Mouse (Mus musculus): ENCODE measurements around the gene Dolpp1.
A peak's percentile ranks its signal among the peaks of the same experiment; 100 is the strongest.

The Dolpp1 gene

DNA sequence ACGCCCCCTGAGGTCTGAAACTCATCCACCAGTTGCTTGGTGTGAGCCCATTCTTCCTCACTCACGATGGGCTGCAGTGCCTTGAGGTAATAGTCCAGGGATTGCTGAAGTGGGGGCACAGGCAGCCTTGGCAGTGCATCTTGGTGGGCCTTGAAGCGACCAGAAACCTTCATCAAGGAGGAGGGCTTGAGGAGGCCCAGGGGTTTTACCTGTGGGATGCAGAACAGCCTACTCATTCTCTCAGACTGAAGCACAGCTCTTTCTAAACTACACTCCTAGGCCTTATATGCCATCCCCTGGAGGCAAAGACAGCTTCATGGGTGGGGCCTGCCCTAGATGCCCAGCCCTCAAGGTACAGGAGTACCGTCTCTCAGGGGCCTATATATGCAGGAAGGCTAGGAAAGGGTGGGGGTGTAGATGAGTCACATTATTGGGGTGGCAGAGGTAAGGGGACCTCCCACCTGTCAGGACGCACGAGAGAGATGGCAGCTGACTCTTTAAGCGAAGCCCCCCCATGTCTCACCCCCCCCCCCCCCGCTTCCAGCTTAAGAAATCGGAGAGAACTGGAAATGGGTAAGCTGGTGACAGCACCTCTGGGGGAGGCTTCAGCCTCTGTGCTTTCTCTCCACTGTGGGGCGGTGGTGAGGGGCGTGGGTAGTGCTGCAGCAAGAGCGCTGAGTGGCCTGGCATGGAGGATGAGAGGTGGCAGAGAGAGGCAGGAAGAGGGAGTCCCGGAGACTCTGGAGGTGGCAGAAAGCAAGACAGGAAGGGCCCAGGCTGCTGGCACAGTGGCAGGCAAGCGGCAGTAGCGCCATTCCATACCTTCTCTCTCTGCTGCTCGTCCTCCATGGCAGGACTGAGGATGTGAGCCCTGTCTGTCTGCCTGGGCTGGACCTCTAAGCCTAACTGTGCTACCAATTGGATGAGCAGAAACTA lies 21.3 kb downstream of the Dolpp1 start:
- DNase-seq, result peak; percentile 66

DNA sequence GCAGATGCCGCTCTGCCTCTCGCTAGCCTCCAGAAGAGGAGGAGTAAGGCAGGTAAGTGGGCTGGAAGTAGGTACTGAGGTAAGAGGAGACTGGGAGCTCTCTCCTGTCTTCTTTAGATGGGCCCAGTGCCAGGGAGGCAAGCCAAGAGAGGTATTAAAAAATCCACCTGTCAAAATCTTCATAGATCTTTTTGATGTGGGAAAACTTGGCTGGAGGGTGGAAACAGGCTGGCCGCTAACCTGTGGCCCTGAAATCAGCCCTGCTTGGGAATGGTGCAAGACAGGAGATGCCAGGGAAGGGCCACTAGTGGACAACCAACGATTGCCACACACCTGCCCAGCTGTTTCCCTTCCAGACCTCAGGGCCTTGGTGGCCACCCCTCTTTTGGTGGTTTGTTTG lies 22.0 kb downstream of the Dolpp1 start:
- peak; percentile 73 for DNase-seq

GRCm38 (mm10) chr2:30414681-30415080 lies 22.6 kb downstream of the Dolpp1 start:
- DNase-seq, result peak; percentile 66

- DNase-seq, result peak; percentile 97
Observed at GRCm38 (mm10) chr2:30415157-30415935, 23.3 kb downstream of the Dolpp1 start, which contains the start of gene Crat. Gene Crat, minus strand, starts transcription at chr2:30415813.

GRCm38 (mm10) chr2:30415936-30416648 lies 24.0 kb downstream of the Dolpp1 start, which contains the start of gene Ptpa:
Gene Ptpa, plus strand, starts transcription at chr2:30416039.
- peak; percentile 93 for DNase-seq

DNA sequence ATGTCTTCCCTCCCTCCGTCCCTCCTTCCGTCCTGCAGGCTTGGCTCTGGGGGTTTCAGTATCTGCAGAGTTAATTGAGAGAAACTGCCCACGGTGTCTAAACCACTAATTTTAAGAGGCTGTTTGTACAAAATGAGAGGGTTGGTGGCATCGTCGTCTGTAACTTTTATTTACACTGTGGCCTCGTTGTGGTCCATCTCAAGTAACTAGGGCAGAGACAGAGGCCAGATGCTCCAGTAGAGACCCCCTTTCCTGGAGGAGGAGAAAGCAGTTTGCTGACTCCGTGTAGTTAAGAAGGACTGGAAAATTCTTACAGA lies 24.6 kb downstream of the Dolpp1 start:
- no peak for DNase-seq

DNA sequence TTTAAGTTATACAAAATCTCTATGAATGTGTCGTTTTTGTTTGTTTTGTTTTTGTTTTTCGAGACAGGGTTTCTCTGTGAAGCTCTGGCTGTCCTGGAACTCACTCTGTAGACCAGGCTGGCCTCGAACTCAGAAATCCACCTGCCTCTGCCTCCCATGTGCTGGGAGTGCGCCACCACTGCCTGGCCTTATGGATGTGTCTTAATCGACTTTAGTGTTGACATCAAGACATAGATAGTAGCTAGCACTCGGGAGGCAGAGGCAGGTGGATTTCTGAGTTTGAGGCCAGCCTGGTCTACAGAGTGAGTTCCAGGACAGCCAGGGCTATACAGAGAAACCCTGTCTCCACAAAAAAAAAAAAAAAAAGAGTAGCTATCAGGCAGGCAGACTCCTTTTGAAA lies 25.1 kb downstream of the Dolpp1 start:
- peak; percentile 46 for DNase-seq

- peak; percentile 48 for DNase-seq
Observed at GRCm38 (mm10) chr2:30417595-30418165, 25.6 kb downstream of the Dolpp1 start.

- peak; percentile 43 for DNase-seq
Observed at GRCm38 (mm10) chr2:30418259-30418658, 26.2 kb downstream of the Dolpp1 start.

DNA sequence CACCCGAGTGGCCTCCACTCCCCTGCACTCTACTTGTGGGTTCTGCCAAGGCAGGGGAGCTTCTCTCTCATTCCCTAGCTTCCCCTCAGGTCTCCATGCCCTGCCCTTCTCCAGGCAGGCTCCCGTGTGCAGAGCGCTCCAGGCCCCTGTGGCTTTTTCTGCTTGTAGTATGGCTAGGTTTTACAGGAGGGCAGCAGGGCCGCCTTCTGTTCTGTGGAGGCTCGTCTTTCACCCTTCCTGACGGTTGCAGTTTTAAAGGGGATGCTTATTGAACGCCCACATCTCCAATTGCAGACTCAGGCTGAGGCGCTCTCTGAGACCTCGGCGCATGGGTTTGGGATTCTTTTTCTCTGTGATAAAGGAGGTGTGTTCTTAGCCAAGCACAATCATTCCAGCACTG lies 27.1 kb downstream of the Dolpp1 start:
- peak; percentile 50 for DNase-seq

GRCm38 (mm10) chr2:30421432-30421831 lies 29.4 kb downstream of the Dolpp1 start:
- no peak for DNase-seq

- DNase-seq, result peak; percentile 53
Observed at GRCm38 (mm10) chr2:30429156-30429555, 37.1 kb downstream of the Dolpp1 start.

DNA sequence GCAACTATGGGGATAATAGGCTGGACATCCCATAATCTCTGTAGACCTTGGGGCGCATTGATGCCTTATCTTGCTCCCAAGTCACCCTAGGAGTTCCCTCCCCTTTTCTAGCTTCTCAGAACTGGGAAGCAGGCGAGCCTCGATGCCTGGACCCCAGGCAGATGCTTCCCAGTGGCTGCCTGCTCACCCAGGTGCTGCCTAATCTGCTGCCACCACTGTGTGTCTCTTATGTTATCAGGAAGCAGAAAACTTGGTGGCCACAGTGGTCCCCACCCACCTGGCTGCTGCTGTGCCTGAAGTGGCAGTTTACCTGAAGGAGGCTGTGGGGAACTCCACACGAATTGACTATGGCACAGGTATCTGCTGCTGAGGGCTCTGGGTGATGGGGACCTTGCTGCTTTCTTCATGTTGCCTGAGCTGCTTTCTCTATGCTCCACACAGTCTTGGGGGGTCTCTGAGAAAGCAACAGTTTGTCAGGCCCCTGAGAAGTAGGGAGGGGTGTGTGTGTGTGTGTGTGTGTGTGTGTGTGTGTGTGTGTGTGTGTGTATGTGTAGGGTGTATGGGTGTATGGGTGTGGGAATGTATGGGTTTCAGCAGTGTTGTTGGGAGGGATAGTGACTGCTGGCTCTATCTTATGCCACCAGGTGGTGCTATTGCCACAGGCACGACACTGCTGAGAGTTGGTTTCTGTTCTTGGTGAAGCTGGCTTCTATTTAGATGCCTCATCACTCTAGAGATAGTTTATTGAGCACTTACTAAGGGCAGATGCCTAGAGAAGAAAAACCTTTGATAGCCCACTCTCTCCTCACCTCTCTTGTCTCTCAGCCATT lies 43.5 kb downstream of the Dolpp1 start:
- DNase-seq, result peak; percentile 63

GRCm38 (mm10) chr2:30436156-30436545 lies 44.1 kb downstream of the Dolpp1 start:
- peak; percentile 16 for DNase-seq

DNA sequence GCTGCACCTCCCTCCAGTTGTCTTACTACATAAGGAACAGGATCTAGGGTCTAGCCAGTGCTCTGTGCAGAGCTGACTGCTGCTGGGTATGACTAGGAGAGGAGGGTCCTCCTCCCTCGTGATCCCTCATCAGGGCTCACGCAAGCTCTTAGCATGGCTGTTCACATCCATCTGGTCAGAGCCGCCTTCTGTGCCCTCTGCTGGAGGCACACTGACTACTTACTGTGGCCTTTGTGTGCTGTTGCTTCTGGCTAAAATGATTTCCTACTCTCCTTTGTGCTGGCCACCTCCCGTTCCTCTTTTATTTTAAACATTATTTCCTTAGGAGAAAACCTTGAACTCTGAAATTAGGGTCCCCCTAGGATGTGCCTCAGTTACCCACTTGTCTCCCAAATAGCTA lies 44.8 kb downstream of the Dolpp1 start:
- no peak for DNase-seq

GRCm38 (mm10) chr2:30437791-30438190 lies 45.7 kb downstream of the Dolpp1 start:
- peak; percentile 29 for DNase-seq

- peak; percentile 16 for DNase-seq
Observed at GRCm38 (mm10) chr2:30439631-30440030, 47.6 kb downstream of the Dolpp1 start.

GRCm38 (mm10) chr2:30440211-30440700 lies 48.2 kb downstream of the Dolpp1 start:
- DNase-seq, result peak; percentile 28

DNA sequence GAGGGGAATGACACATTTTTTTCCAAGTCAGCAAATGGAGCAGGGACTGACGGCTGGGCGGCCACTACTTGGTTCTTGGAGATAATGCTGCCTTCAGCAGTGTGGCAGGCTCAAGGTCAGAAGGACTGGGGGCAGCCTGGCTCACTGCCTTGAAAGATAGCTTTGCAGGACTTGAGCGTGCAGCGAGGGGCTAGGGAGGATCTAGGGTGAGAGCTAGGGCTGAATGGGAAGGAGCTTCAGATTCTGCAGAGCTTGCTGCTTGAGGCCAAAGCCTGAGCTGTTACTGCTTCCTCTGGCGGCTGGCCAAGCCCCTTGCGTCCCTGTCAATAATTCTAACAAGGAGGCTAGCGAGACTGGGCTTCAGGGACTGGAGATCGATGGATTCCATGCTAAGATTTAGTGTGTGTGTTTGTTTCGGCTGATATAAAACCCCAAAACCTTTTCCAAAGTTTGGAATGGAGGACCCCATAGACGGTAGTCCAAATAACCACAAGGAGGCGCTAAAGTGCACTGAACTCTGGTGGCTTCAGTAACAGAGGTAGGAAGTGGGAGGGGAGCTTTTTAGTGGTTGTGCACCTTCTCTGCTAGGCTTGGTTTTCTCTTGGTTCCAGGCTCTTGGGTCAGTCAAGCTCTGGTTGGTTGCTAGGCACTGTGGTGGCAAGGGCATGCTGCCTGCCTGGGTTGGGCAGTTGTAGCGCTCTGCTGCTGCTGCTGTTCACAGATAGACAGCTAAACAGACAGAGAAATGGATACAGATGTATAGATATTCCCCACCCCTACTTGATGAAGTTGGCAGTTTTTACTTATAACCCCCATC lies 48.9 kb downstream of the Dolpp1 start:
- DNase-seq, result peak; percentile 56

All from cerebellum, adult 11-12 months (tissue).